Mouse (Mus musculus): ENCODE results near the gene Gstp3. TPM values are rescaled to one million over a fixed set of nuclear protein-coding genes. Genes with fewer than 3 reads are reported as not detected.
"Not testable (repeated sequence)": the region's sequence is repeated elsewhere in the genome, so short reads cannot be mapped to it uniquely, and the experiment has no call there.

Gene Gstp3
- total RNA-seq, 2 experiments from 2014 or later = 2.2 to 7.5 TPM

GRCm38 (mm10) chr19:4091383-4091782 lies 32.0 kb upstream of the Gstp3 start:
- no peak for ATAC-seq (replicated peaks; ENCODE audit: poor library complexity)

GRCm38 (mm10) chr19:4090446-4090845 lies 31.1 kb upstream of the Gstp3 start:
- no peak for ATAC-seq (replicated peaks; ENCODE audit: poor library complexity)

- ATAC-seq (replicated peaks; ENCODE audit: poor library complexity) = no peak
Measured at GRCm38 (mm10) chr19:4089128-4089527, 29.8 kb upstream of the Gstp3 start.

- ATAC-seq (replicated peaks; ENCODE audit: poor library complexity) = no peak
Measured at GRCm38 (mm10) chr19:4088146-4088545, 28.8 kb upstream of the Gstp3 start.

- ATAC-seq (replicated peaks; ENCODE audit: poor library complexity) = no peak
Measured at GRCm38 (mm10) chr19:4087090-4087489, 27.7 kb upstream of the Gstp3 start.

- ATAC-seq (replicated peaks; ENCODE audit: poor library complexity) = no peak
Measured at GRCm38 (mm10) chr19:4086156-4086555, 26.8 kb upstream of the Gstp3 start.

- ATAC-seq (replicated peaks; ENCODE audit: poor library complexity) = no peak
Measured at GRCm38 (mm10) chr19:4084984-4085383, 25.6 kb upstream of the Gstp3 start.

GRCm38 (mm10) chr19:4083826-4084225 lies 24.5 kb upstream of the Gstp3 start:
- ATAC-seq (replicated peaks; ENCODE audit: poor library complexity) = no peak

- no peak for ATAC-seq (replicated peaks; ENCODE audit: poor library complexity)
Measured at GRCm38 (mm10) chr19:4083316-4083715, 23.9 kb upstream of the Gstp3 start.

GRCm38 (mm10) chr19:4082219-4082965 lies 23.0 kb upstream of the Gstp3 start:
- ATAC-seq (replicated peaks; ENCODE audit: poor library complexity) = no peak

GRCm38 (mm10) chr19:4081394-4081793 lies 22.0 kb upstream of the Gstp3 start, which contains the start of gene Cabp2:
Gene Cabp2, plus strand, starts transcription at chr19:4081578.
- ATAC-seq (replicated peaks; ENCODE audit: poor library complexity) = no peak

GRCm38 (mm10) chr19:4080511-4081009 lies 21.2 kb upstream of the Gstp3 start:
- ATAC-seq (replicated peaks; ENCODE audit: poor library complexity) = peak; percentile 79

- peak; percentile 63 for ATAC-seq (replicated peaks; ENCODE audit: poor library complexity)
Measured at GRCm38 (mm10) chr19:4079594-4079993, 20.2 kb upstream of the Gstp3 start.

GRCm38 (mm10) chr19:4075531-4075930 lies 16.2 kb upstream of the Gstp3 start:
- no peak for ATAC-seq (replicated peaks; ENCODE audit: poor library complexity)

- ATAC-seq (replicated peaks; ENCODE audit: poor library complexity) = no peak
Measured at GRCm38 (mm10) chr19:4072706-4073424, 13.5 kb upstream of the Gstp3 start.

- ATAC-seq (replicated peaks; ENCODE audit: poor library complexity) = no peak
Measured at GRCm38 (mm10) chr19:4071406-4071805, 12.0 kb upstream of the Gstp3 start.

GRCm38 (mm10) chr19:4070756-4071155 lies 11.4 kb upstream of the Gstp3 start:
- ATAC-seq (replicated peaks; ENCODE audit: poor library complexity) = peak; percentile 88

GRCm38 (mm10) chr19:4070311-4070710 lies 10.9 kb upstream of the Gstp3 start:
- ATAC-seq (replicated peaks; ENCODE audit: poor library complexity) = no peak

- peak; percentile 47 for ATAC-seq (replicated peaks; ENCODE audit: poor library complexity)
Measured at GRCm38 (mm10) chr19:4068717-4069410, 9.5 kb upstream of the Gstp3 start.

GRCm38 (mm10) chr19:4068242-4068641 lies 8.9 kb upstream of the Gstp3 start:
- ATAC-seq (replicated peaks; ENCODE audit: poor library complexity) = not testable (repeated sequence)

- no peak for ATAC-seq (replicated peaks; ENCODE audit: poor library complexity)
Measured at GRCm38 (mm10) chr19:4066877-4067276, 7.5 kb upstream of the Gstp3 start.

Measured in megakaryocyte progenitor cell, adult 5-6 weeks (primary cell).